Mouse (Mus musculus): Measurements from ENCODE around the gene 1700008O03Rik.

DNA sequence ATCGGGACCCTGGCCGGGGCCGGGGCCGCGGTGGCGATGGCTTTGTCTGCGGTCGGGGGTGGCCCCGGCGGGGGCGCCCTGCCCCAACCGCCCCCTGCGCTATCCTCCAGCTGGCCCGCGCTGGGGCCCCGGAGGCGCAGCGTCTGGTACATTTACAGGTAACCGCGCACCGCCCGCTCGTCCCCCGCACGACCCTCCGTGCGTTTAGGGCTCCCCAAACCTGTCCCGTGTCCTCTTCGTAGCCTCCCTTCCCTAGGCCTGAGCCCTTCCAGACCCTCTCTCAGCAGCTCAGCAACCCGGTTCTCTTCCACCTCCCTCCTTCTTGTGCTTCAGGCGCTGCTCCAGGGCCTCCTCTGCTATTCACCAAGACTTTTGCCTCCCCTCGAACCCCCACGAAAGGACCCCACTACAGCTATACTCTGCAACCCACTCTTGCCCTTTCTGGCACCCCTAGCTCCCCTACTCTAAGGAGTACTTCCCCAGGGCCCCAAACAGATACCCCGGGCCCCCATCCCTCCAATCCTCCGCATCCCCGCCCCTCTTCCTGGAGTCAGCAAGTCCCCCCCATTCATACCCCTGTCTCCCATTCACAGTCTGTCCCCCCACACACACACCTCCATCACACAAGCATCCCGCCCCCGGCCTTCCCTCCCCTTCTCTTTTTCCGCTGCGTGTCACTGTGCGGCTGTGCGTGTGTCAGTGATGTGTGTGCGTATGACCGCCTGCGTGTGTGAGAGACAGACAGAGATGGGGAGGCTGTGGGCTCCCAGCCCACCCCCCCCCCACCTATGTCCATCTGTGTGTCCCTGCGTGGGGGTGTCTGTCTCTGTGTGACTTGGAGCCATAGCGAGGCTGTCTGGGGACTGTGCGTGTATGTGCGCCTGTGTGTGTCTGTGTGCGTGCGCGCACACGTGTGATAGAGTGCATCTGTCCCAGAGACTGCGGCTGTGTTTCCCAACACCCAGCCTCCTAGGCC lies 49.3 kb downstream of the 1700008O03Rik start:
- TF ChIP-seq POLR2A (IDR thresholded peaks at IDR 0.05; ENCODE audit: low read depth, low read length) (no peak), CTCF (IDR thresholded peaks at IDR 0.05; ENCODE audit: borderline replicate concordance, insufficient read depth, low read length) (no peak)
